Mouse (Mus musculus): ENCODE results near the gene Gm3417. TPM values are rescaled to one million over a fixed set of nuclear protein-coding genes. Genes with fewer than 3 reads are reported as not detected.
A peak's percentile ranks its signal among the peaks of the same experiment; 100 is the strongest.
"Not testable (repeated sequence)": the region's sequence is repeated elsewhere in the genome, so short reads cannot be mapped to it uniquely, and the experiment has no call there.

Gene Gm3417
- polyA plus RNA-seq, 1 experiment: 803 TPM

GRCm38 (mm10) chr17:14992522-14993138 lies 14.0 kb upstream of the Gm3417 start:
- not testable (repeated sequence) for H3K27ac ChIP-seq (ENCODE audit: control insufficient read depth, insufficient read depth, low read depth, low read length); H3K4me1 ChIP-seq (ENCODE audit: control insufficient read depth, insufficient read depth, low read length); H3K27me3 ChIP-seq (ENCODE audit: control insufficient read depth, insufficient read depth, low read length); H3K4me3 ChIP-seq (ENCODE audit: control insufficient read depth, low read depth, low read length); H3K36me3 ChIP-seq (ENCODE audit: control insufficient read depth, insufficient read depth, low read length)

DNA sequence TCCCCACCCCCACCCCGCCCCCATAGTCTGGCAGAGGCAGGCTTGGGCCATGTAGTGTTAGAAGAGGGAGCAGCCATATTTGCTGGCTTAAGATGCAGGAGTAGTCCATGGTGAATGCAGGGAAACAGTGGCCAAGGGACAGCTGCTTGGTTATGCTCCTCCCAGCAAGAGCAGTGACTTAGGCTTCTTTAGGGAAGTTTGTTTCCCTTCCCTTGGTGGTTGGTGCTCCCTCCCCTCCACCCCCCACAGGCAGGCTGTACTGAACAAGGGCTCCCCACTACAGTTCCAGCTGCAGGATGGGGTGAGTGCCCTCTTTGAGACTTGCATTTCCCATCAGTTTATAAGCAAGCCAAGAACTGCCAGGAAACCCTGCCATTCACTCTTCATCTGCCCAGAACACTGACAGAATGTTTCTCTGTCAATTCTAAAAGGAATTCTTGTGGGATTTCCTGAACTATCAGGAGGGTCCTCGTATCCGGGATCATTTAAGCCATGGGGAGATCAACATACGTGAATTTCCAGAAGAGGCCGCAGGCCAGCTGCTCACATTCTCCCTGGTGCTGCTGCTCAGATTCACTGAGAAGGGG lies 11.6 kb upstream of the Gm3417 start:
- H3K4me1 ChIP-seq (ENCODE audit: control insufficient read depth, insufficient read depth, low read length); H3K27ac ChIP-seq (ENCODE audit: control insufficient read depth, insufficient read depth, low read depth, low read length); H3K27me3 ChIP-seq (ENCODE audit: control insufficient read depth, insufficient read depth, low read length); H3K36me3 ChIP-seq (ENCODE audit: control insufficient read depth, insufficient read depth, low read length); H3K4me3 ChIP-seq (ENCODE audit: control insufficient read depth, low read depth, low read length): not testable (repeated sequence)

DNA sequence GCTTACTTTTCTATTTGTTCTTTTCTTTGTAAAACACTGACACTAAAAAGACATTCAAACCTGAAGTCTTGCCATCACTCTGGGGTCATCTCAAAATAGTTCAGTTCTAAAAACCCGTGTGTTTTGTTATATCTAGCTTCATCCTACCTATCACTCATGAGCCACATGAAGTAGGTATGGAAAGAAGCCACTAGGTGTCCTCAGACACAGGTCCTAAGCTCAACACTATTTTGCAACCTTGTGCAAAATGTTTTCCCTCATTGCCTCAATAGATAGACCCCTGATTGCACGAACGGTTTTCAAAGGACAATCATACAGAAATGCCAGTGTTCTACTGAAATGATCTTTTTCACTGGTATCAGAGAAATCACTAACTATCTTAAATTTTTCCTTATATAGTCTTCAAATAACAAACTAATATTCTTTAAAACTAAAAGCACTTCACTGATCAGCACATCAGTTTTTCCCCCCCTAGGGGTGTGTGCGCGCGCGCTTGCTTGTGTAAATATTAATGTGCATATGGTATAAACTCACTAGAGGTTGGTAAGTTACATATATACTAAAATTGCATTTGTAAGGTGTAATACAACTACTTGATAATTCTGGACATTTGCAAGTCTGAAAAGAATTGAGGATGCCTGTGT lies 750 bp downstream of the Gm3417 start:
- H3K27me3 ChIP-seq (ENCODE audit: control insufficient read depth, insufficient read depth, low read length); H3K4me3 ChIP-seq (ENCODE audit: control insufficient read depth, low read depth, low read length); H3K4me1 ChIP-seq (ENCODE audit: control insufficient read depth, insufficient read depth, low read length); H3K27ac ChIP-seq (ENCODE audit: control insufficient read depth, insufficient read depth, low read depth, low read length); H3K36me3 ChIP-seq (ENCODE audit: control insufficient read depth, insufficient read depth, low read length): not testable (repeated sequence)

- not testable (repeated sequence) for H3K27ac ChIP-seq (ENCODE audit: control insufficient read depth, insufficient read depth, low read depth, low read length); H3K4me1 ChIP-seq (ENCODE audit: control insufficient read depth, insufficient read depth, low read length); H3K4me3 ChIP-seq (ENCODE audit: control insufficient read depth, low read depth, low read length); H3K27me3 ChIP-seq (ENCODE audit: control insufficient read depth, insufficient read depth, low read length); H3K36me3 ChIP-seq (ENCODE audit: control insufficient read depth, insufficient read depth, low read length)
These were observed 10.1 kb downstream of the Gm3417 start for GRCm38 (mm10) chr17:14968373-14968913.

DNA sequence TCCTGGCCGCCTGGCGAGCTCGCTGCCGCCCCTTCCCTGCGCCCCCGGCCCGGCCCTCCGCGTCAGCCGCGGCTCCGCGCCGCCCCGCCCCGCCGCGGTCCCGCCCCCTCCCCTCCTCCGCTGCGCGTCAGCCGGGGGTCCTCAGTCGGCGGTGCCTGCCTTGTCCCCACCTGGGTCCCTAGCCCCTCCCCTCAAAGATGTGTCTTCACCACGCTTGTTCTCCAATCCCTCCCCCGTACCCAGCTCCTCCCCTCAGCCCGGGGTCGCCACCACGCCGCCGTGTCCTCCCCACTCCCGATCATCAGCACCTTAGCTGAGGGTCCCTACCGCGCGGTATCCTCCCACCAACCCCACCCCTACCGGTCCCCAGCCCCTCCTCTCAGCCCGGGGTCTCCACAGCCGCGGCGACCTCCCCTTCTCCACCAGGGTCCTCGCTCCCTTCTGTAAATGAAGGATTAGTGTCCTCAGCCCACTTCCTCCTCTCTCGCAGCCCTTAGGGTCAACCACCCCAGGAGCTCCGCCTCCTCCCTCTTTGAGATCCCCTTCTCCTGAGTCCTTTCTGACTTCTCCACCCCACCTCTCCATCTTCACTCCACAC lies 16.9 kb downstream of the Gm3417 start:
- H3K36me3 ChIP-seq (ENCODE audit: control insufficient read depth, insufficient read depth, low read length); H3K4me1 ChIP-seq (ENCODE audit: control insufficient read depth, insufficient read depth, low read length): not testable (repeated sequence)

DNA sequence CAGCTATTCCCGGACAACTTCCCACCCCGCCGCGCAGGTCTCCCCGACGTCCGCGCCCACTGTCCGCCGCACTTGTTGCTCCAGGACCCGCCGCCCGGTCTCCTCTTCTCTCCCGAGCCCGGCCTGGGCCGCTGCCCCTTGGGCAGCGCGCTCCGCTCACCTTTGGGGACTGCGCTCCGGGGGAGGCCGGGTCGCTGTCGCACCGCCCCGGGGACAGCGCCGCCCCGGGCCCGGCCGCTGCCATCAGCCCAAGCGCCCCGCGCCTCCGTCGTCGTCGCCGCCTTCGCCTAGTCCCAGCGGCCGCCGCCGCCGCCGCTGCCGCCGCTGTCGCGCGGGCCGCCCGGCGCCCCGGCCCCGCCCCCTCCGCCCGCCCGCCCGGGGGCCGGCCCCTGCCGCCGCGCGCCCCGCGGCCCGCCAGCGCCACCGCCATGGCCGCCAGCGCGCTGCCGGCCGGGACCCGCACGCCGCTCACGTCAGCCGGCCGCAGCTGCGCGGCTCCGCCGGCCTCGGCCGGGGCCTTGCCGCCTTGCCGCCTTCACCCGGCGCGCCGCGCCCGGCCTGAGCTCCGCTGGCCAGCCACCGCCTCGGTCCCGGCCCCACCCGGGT lies 17.5 kb downstream of the Gm3417 start, which contains the start of gene Phf10:
Gene Phf10 (minus strand): TSS at position 323 of the 606 bp plus-strand sequence.
- TF ChIP-seq POLR2A (IDR thresholded peaks at IDR 0.05; ENCODE audit: control insufficient read depth, low read depth, low read length): 0 out of 2 replicates have a peak, but pooled peaks have one; percentile 10
- not testable (repeated sequence) for H3K4me1 ChIP-seq (ENCODE audit: control insufficient read depth, insufficient read depth, low read length); H3K36me3 ChIP-seq (ENCODE audit: control insufficient read depth, insufficient read depth, low read length); H3K27me3 ChIP-seq (ENCODE audit: control insufficient read depth, insufficient read depth, low read length)
- Histone ChIP-seq H3K4me3 (ENCODE audit: control insufficient read depth, low read depth, low read length) (peak within 1 kb of the TSS; percentile 96), H3K27ac (ENCODE audit: control insufficient read depth, insufficient read depth, low read depth, low read length) (peak within 1 kb of the TSS; percentile 88)

More for the DNA sequence above, 16.9 kb downstream of the Gm3417 start:
- not testable (repeated sequence) for H3K4me3 ChIP-seq (ENCODE audit: control insufficient read depth, low read depth, low read length); H3K27ac ChIP-seq (ENCODE audit: control insufficient read depth, insufficient read depth, low read depth, low read length); H3K27me3 ChIP-seq (ENCODE audit: control insufficient read depth, insufficient read depth, low read length)

- H3K27me3 ChIP-seq (ENCODE audit: control insufficient read depth, insufficient read depth, low read length): no peaks in the 10 kb centered on the region
- peaks cover 1% of the 10 kb centered on the region; the same call in 1 of the 2 replicates for H3K36me3 ChIP-seq (ENCODE audit: control insufficient read depth, insufficient read depth, low read length)
- TF ChIP-seq CTCF (IDR thresholded peaks at IDR 0.05; ENCODE audit: control insufficient read depth, insufficient read depth, insufficient replicate concordance, low read depth, low read length): no peak
- 0 out of 2 replicates have a peak, but pooled peaks have one; percentile 10 for TF ChIP-seq POLR2A (IDR thresholded peaks at IDR 0.05; ENCODE audit: control insufficient read depth, low read depth, low read length)
- peaks cover 3% of the 10 kb centered on the region for H3K4me1 ChIP-seq (ENCODE audit: control insufficient read depth, insufficient read depth, low read length)
- H3K4me3 ChIP-seq (ENCODE audit: control insufficient read depth, low read depth, low read length): peak overlapping the region; percentile 96
- peak overlapping the region; percentile 88 for H3K27ac ChIP-seq (ENCODE audit: control insufficient read depth, insufficient read depth, low read depth, low read length)
These were observed 18.1 kb downstream of the Gm3417 start for GRCm38 (mm10) chr17:14960520-14960919.

Data from testis, adult 2 months (tissue).